15 mouse cellular contexts compared by ENCODE assay signal in the genomic region with DNA sequence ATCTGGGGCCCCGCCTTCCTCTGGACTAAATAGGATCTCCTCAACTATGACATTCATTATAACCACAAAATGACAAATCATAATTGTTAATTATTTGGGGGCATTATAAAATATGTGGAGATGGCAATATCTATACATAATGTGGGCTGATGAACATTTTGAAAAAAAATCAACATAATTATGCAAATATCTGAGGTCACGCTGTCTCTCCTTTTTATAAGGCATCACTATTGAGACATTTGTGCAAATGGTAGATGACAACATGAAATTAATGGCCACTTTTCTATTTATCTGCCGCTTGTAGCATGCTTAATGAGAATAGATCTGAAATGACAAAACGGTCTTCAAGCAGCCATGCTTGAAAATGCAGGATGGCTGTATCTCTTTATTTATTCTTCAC.
DNase-seq lines count a peak whose midpoint lies in the region; TF ChIP-seq lines count a peak whose summit lies in the region.
"Had no signal": no experiment of that assay in that cellular context is flagged by ENCODE, and none has a peak within 500 bp of the region (broad histone marks: within the 10 kb centered on the region; RNA-seq: fewer than 3 reads in every experiment).

No protein-coding gene starts in this region.

- TF ChIP-seq POLR2A in brain, embryonic 14.5 days (IDR thresholded peaks at IDR 0.05; ENCODE audit: borderline replicate concordance, extremely low read depth, insufficient read depth, insufficient read length, poor library complexity, severe bottlenecking), result no peak

- peak; percentile 55 for DNase-seq in Muller cell, postnatal 12 days (ENCODE audit: inconsistent ontology term)
- DNase-seq in brain, embryonic 14.5 days (ENCODE audit: low read depth), result peak; percentile 24
- DNase-seq in retina, postnatal 1 day, result peak; percentile 94
- no peak for DNase-seq in lung, postnatal 14 days
- DNase-seq in kidney, adult 11 months, result no peak
- DNase-seq: adrenal gland, adult 8-10 months; adrenal gland, postnatal 14 days; adrenal gland, postnatal 36 days; cerebellum, adult 11 months; cerebellum, adult 18-20 months; cerebellum, adult 8-10 months; cerebellum, adult 9-11 months; cerebellum, postnatal 14 days; cerebellum, postnatal 36 days; embryo, embryonic 11 days had no signal

- no peak for TF ChIP-seq CTCF in brain, embryonic 14.5 days (IDR thresholded peaks at IDR 0.05; ENCODE audit: borderline replicate concordance, extremely low read depth, insufficient read depth, insufficient read length)

Comparison
In these comparisons a context has a peak if more than half of its experiments do, and no peak if none do; other contexts are left out.
1. DNase-seq: peak in Muller cell, postnatal 12 days (single experiment), brain, embryonic 14.5 days (single experiment) and retina, postnatal 1 day (single experiment); none in lung, postnatal 14 days (single experiment) and kidney, adult 11 months (single experiment).